Mouse (Mus musculus) left cerebral cortex, postnatal 36 days (tissue): Measurements from ENCODE around the gene Aqp7. TPM values are rescaled to one million over a fixed set of nuclear protein-coding genes. Genes with fewer than 3 reads are reported as not detected.

Experiments
- DNase-seq, 2 experiments: peaks; one replicate each; pipeline ENCODE4 v3.0.0; 2021 to 2022; ENCODE audit warnings: low spot score in 2 of 2, mixed read lengths in 1 of 2
- intact Hi-C: fragments of 180-260 bp; cut with DNase I; formaldehyde crosslinking; loops from one replicate; pipeline ENCODE4 v1.15.1; 2025
- total RNA-seq, 2 experiments: library from RNA; stranded (reverse); gene quantifications; 2 replicates each; pipeline ENCODE4 v1.2.3; 2021

Aqp7 gene
- total RNA-seq, 2 experiments from 2014 or later: not detected

GRCm38 (mm10) chr4:41063894-41064673 is 16.1 kb upstream of the Aqp7 start:
- intact Hi-C loops: no loop called here
- DNase-seq: no peak

- DNase-seq: no peak
- intact Hi-C loops: no loop called here
Measured at GRCm38 (mm10) chr4:41063351-41063750, 15.4 kb upstream of the Aqp7 start.

GRCm38 (mm10) chr4:41057361-41057760 is 9.4 kb upstream of the Aqp7 start:
- no peak for DNase-seq
- intact Hi-C loops: no loop called here

GRCm38 (mm10) chr4:41056742-41057332 is 8.9 kb upstream of the Aqp7 start:
- DNase-seq: no peak
- intact Hi-C loops: no loop called here

- DNase-seq: no peak
- intact Hi-C loops: no loop called here
Measured at GRCm38 (mm10) chr4:41056253-41056652, 8.3 kb upstream of the Aqp7 start.

- DNase-seq: no peak
- intact Hi-C loops: no loop called here
Measured at GRCm38 (mm10) chr4:41055111-41055510, 7.2 kb upstream of the Aqp7 start.

- intact Hi-C loops: loop anchor here (5.0 kb wide), 3 partner anchors 116 to 236 kb away; no protein-coding TSS in a partner anchor
- DNase-seq: no peak
Measured at GRCm38 (mm10) chr4:41051781-41052180, 3.8 kb upstream of the Aqp7 start.

- peak; percentile 67 to 84 for DNase-seq
- intact Hi-C loops: loop anchor here (1.0 to 5.0 kb wide), 4 partner anchors 68 to 236 kb away; no protein-coding TSS in a partner anchor
Measured at GRCm38 (mm10) chr4:41050726-41051675, 3.1 kb upstream of the Aqp7 start.

- no peak for DNase-seq
- intact Hi-C loops: no loop called here
Measured at GRCm38 (mm10) chr4:41048926-41049325, 987 bp upstream of the Aqp7 start.

- DNase-seq: no peak
- intact Hi-C loops: no loop called here
Measured at GRCm38 (mm10) chr4:41046254-41046795, 1.6 kb downstream of the Aqp7 start.

GRCm38 (mm10) chr4:41045288-41045687 is 2.7 kb downstream of the Aqp7 start:
- intact Hi-C loops: no loop called here
- no peak for DNase-seq

GRCm38 (mm10) chr4:41043961-41044360 is 4.0 kb downstream of the Aqp7 start:
- DNase-seq: no peak
- intact Hi-C loops: no loop called here

- no peak for DNase-seq
- intact Hi-C loops: no loop called here
Measured at GRCm38 (mm10) chr4:41042880-41043279, 5.1 kb downstream of the Aqp7 start.

- no peak for DNase-seq
- intact Hi-C loops: no loop called here
Measured at GRCm38 (mm10) chr4:41040983-41041382, 7.0 kb downstream of the Aqp7 start.

GRCm38 (mm10) chr4:41037942-41038341 is 10.0 kb downstream of the Aqp7 start:
- DNase-seq: no peak
- intact Hi-C loops: no loop called here

- no peak for DNase-seq
- intact Hi-C loops: no loop called here
Measured at GRCm38 (mm10) chr4:41031242-41031641, 16.7 kb downstream of the Aqp7 start.

- intact Hi-C loops: loop anchor here (1.0 kb wide), 1 partner anchor 145 kb away; no protein-coding TSS in a partner anchor
Measured at GRCm38 (mm10) chr4:41029372-41029771, 18.6 kb downstream of the Aqp7 start.

GRCm38 (mm10) chr4:41028272-41028671 is 19.7 kb downstream of the Aqp7 start:
- no peak for DNase-seq
- intact Hi-C loops: no loop called here

More at GRCm38 (mm10) chr4:41029372-41029771, 18.6 kb downstream of the Aqp7 start:
- DNase-seq: peak; percentile 75 to 77

- DNase-seq: no peak
- intact Hi-C loops: no loop called here
Measured at GRCm38 (mm10) chr4:41027872-41028271, 20.1 kb downstream of the Aqp7 start.
